Mouse (Mus musculus): ENCODE results near the gene Ints13. TPM values are rescaled to one million over a fixed set of nuclear protein-coding genes. Genes with fewer than 3 reads are reported as not detected.

Ints13 gene
- total and polyA plus RNA-seq, 3 experiments = 31.9 to 51.9 (median 50.5) TPM

DNA sequence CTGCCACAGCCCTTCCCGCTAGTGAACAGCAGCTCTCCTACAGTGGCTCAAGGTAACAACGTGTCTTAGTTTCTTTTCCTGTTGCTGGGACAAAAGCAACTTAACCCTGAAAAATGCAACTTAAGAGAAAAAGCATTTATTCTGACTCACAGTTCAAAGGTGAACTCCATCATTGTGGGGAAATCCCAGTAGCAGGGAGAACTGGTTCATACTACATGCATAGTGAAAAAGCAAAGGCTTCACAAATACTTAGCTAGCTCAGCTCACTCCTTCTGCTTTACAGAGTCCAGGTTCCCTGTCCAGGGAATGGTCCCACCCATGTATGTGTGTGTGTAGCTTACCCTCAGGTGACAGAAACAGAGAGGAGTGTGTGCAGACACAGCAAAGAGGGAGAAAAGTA lies 39.0 kb upstream of the Ints13 start:
- Histone ChIP-seq H3K4me3 (replicated peaks in 1 of 3; ENCODE audit: low read depth in 2 of 3, low read length in 2 of 3, poor library complexity in 1 of 3) (no peak overlapping the region), H3K9me3 (replicated peaks; ENCODE audit: low read length) (peaks cover 2% of the 10 kb centered on the region), H3K79me2 (replicated peaks; ENCODE audit: control insufficient read depth, extremely low read depth, insufficient read depth, poor library complexity, severe bottlenecking) (no peaks in the 10 kb centered on the region), H3K4me2 (ENCODE audit: insufficient read depth, low read depth, poor library complexity, severe bottlenecking) (no peak overlapping the region), H3K4me1 (ENCODE audit: control insufficient read depth in 1 of 2, insufficient read depth in 2 of 2) (peaks cover 2 to 16% of the 10 kb centered on the region in 2 experiments; a peak in 3 of 4 replicates), H3K36me3 (replicated peaks in 1 of 2; ENCODE audit: control insufficient read depth in 1 of 2, insufficient read depth in 1 of 2, low read length in 1 of 2) (peaks cover 51 to 74% of the 10 kb centered on the region in 2 experiments), H3K9ac (ENCODE audit: insufficient read depth, low read depth) (no peak overlapping the region), H3K27me3 (replicated peaks) (no peaks in the 10 kb centered on the region), H3K27ac (ENCODE audit: insufficient read depth, low read depth) (no peak overlapping the region)
- dilution Hi-C loops (cut with MboI; ENCODE audit: extremely low pct_ligation_motif_present, extremely low pct_unique_long_range_greater_than_20kb, low sequenced_read_pairs) = no loop called here
- no peak for DNase-seq (ENCODE audit: extremely low read depth)
- TF ChIP-seq CHD1 (IDR thresholded peaks at IDR 0.05; ENCODE audit: low read depth, low read length) (no peak), SMC3 (IDR thresholded peaks at IDR 0.05; ENCODE audit: low read depth, low read length) (no peak), JUND (conservative IDR thresholded peaks at IDR 0.05; ENCODE audit: low read depth, low read length) (no peak), RCOR1 (conservative IDR thresholded peaks at IDR 0.05; ENCODE audit: low read depth, low read length) (no peak), NELFE (IDR thresholded peaks at IDR 0.05; ENCODE audit: low read depth, low read length) (no peak), MAZ (IDR thresholded peaks at IDR 0.05; ENCODE audit: low read depth, low read length) (no peak), CHD2 (IDR thresholded peaks at IDR 0.05; ENCODE audit: low read length) (no peak), EP300 (IDR thresholded peaks at IDR 0.05; ENCODE audit: low read length) (no peak), ZKSCAN1 (IDR thresholded peaks at IDR 0.05; ENCODE audit: borderline replicate concordance, low read depth, low read length) (no peak), USF2 (conservative IDR thresholded peaks at IDR 0.05; ENCODE audit: low read depth, low read length) (no peak), POLR2A (IDR thresholded peaks at IDR 0.05; ENCODE audit: low read depth, low read length) (no peak), MAX (IDR thresholded peaks at IDR 0.05; ENCODE audit: low read length) (no peak), IRF4 (IDR thresholded peaks at IDR 0.05; ENCODE audit: low read depth, low read length) (no peak), JUN (IDR thresholded peaks at IDR 0.05; ENCODE audit: insufficient read depth, low read depth, low read length) (no peak)
- in situ Hi-C loops (cut with MboI; ENCODE audit: low pct_ligation_motif_present, low pct_unique_long_range_greater_than_20kb, low sequenced_read_pairs) = no loop called here

DNA sequence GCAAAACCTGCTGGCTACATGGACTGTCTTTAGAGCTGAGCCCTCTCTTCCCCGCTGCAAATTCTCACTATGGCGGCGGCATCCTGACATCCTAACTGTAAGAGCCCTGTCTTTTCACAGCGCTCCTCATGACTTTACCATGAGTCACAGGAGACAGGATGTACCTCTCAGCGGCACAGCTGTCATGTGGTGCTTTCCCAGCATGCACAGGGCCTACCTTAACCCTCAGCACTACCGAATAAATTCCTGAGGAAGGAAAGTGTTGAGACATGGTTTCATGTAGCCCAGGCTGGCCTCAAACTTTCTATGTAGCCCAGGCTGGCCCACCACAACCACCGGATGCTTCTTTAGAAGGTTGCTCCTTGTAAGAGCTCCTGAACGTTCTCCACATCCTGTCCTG lies 38.3 kb upstream of the Ints13 start:
- Histone ChIP-seq H3K27ac (ENCODE audit: insufficient read depth, low read depth) (no peak overlapping the region), H3K36me3 (replicated peaks in 1 of 2; ENCODE audit: control insufficient read depth in 1 of 2, insufficient read depth in 1 of 2, low read length in 1 of 2) (peaks cover 51 to 77% of the 10 kb centered on the region in 2 experiments), H3K4me2 (ENCODE audit: insufficient read depth, low read depth, poor library complexity, severe bottlenecking) (no peak overlapping the region), H3K79me2 (replicated peaks; ENCODE audit: control insufficient read depth, extremely low read depth, insufficient read depth, poor library complexity, severe bottlenecking) (no peaks in the 10 kb centered on the region), H3K4me3 (replicated peaks in 1 of 3; ENCODE audit: low read depth in 2 of 3, low read length in 2 of 3, poor library complexity in 1 of 3) (no peak overlapping the region), H3K9ac (ENCODE audit: insufficient read depth, low read depth) (no peak overlapping the region), H3K9me3 (replicated peaks; ENCODE audit: low read length) (peaks cover 2% of the 10 kb centered on the region), H3K27me3 (replicated peaks) (no peaks in the 10 kb centered on the region), H3K4me1 (ENCODE audit: control insufficient read depth in 1 of 2, insufficient read depth in 2 of 2) (peaks cover 2 to 16% of the 10 kb centered on the region in 2 experiments; a peak in 3 of 4 replicates)
- no peak for TF ChIP-seq MAFK (IDR thresholded peaks at IDR 0.05; ENCODE audit: insufficient replicate concordance, low read length)
- TF ChIP-seq RCOR1 (conservative IDR thresholded peaks at IDR 0.05; ENCODE audit: low read depth, low read length) = no peak
- TF ChIP-seq JUND (conservative IDR thresholded peaks at IDR 0.05; ENCODE audit: low read depth, low read length) = no peak
- dilution Hi-C loops (cut with MboI; ENCODE audit: extremely low pct_ligation_motif_present, extremely low pct_unique_long_range_greater_than_20kb, low sequenced_read_pairs) = no loop called here
- in situ Hi-C loops (cut with MboI; ENCODE audit: low pct_ligation_motif_present, low pct_unique_long_range_greater_than_20kb, low sequenced_read_pairs) = no loop called here
- DNase-seq (ENCODE audit: extremely low read depth) = no peak

Measured in CH12.LX (cell line).